Mouse (Mus musculus): ENCODE measurements around the gene Rbm20.
A peak's percentile ranks its signal among the peaks of the same experiment; 100 is the strongest.

GRCm38 (mm10) chr19:53887822-53888221 lies 210.7 kb downstream of the Rbm20 start:
- TF ChIP-seq CTCF (IDR thresholded peaks at IDR 0.05; ENCODE audit: low read depth) (no peak), EP300 (IDR thresholded peaks at IDR 0.05; ENCODE audit: low read depth) (peak; percentile 80)
